Mouse (Mus musculus): ENCODE results near the gene Sectm1b. TPM values are rescaled to one million over a fixed set of nuclear protein-coding genes. Genes with fewer than 3 reads are reported as not detected.

The Sectm1b gene
- polyA plus RNA-seq, 1 experiment from 2014 or later: 0.14 TPM

GRCm38 (mm10) chr11:121015472-121015871, 47.9 kb downstream of the Sectm1b start:
- Histone ChIP-seq H3K27me3 (replicated peaks) (peaks cover 25% of the 10 kb centered on the region; the same call in 1 of the 2 replicates), H3K4me3 (no peak overlapping the region), H3K9ac (no peak overlapping the region), H3K4me1 (0 out of 2 replicates have a peak, but pooled peaks cover 2% of the 10 kb centered on the region), H3K27ac (no peak overlapping the region), H3K4me2 (no peak overlapping the region), H3K9me3 (replicated peaks) (no peaks in the 10 kb centered on the region), H3K36me3 (no peaks in the 10 kb centered on the region)
- ATAC-seq: no peak
- 47% methylated on average over 6 of the region's 6 CpGs for WGBS (ENCODE audit: insufficient replicate concordance)

GRCm38 (mm10) chr11:121014896-121015300, 48.5 kb downstream of the Sectm1b start:
- WGBS (ENCODE audit: insufficient replicate concordance): 50% methylated on average over 19 of the region's 19 CpGs
- H3K27me3 ChIP-seq (replicated peaks): peaks cover 25% of the 10 kb centered on the region; the same call in 1 of the 2 replicates
- no peak for ATAC-seq

GRCm38 (mm10) chr11:121013656-121014055, 49.7 kb downstream of the Sectm1b start:
- H3K4me2 ChIP-seq: no peak overlapping the region
- ATAC-seq: no peak
- WGBS (ENCODE audit: insufficient replicate concordance): 69% methylated on average over 7 of the region's 7 CpGs
- peaks cover 23% of the 10 kb centered on the region; the same call in 1 of the 2 replicates for H3K27me3 ChIP-seq (replicated peaks)
- no peaks in the 10 kb centered on the region for H3K9me3 ChIP-seq (replicated peaks)
- H3K9ac ChIP-seq: no peak overlapping the region
- no peak overlapping the region for H3K27ac ChIP-seq
- H3K4me3 ChIP-seq: no peak overlapping the region
- H3K36me3 ChIP-seq: no peaks in the 10 kb centered on the region
- peaks cover 9% of the 10 kb centered on the region; the same call in 1 of the 2 replicates for H3K4me1 ChIP-seq

More at GRCm38 (mm10) chr11:121014896-121015300, 48.5 kb downstream of the Sectm1b start:
- Histone ChIP-seq H3K4me1 (peaks cover 8% of the 10 kb centered on the region; the same call in 1 of the 2 replicates), H3K4me3 (no peak overlapping the region), H3K9me3 (replicated peaks) (no peaks in the 10 kb centered on the region), H3K36me3 (no peaks in the 10 kb centered on the region), H3K27ac (no peak overlapping the region), H3K9ac (no peak overlapping the region), H3K4me2 (peak overlapping the region; percentile 14; the same call in 1 of the 2 replicates)

GRCm38 (mm10) chr11:121010044-121010755, 53.2 kb downstream of the Sectm1b start:
- no peak overlapping the region for H3K4me2 ChIP-seq
- no peak overlapping the region for H3K27ac ChIP-seq
- WGBS (ENCODE audit: insufficient replicate concordance): 85% methylated on average over 3 of the region's 3 CpGs

GRCm38 (mm10) chr11:121006184-121006583, 57.2 kb downstream of the Sectm1b start:
- Histone ChIP-seq H3K27me3 (replicated peaks) (no peaks in the 10 kb centered on the region), H3K27ac (no peak overlapping the region), H3K4me3 (no peak overlapping the region), H3K36me3 (no peaks in the 10 kb centered on the region), H3K4me1 (peaks cover 14% of the 10 kb centered on the region), H3K9ac (no peak overlapping the region), H3K9me3 (replicated peaks) (no peaks in the 10 kb centered on the region), H3K4me2 (no peak overlapping the region)
- WGBS (ENCODE audit: insufficient replicate concordance): 39% methylated on average over 6 of the region's 6 CpGs
- ATAC-seq: no peak

More at GRCm38 (mm10) chr11:121010044-121010755, 53.2 kb downstream of the Sectm1b start:
- 0 out of 2 replicates have a peak, but pooled peaks have one; percentile 13 for ATAC-seq
- H3K9me3 ChIP-seq (replicated peaks): no peaks in the 10 kb centered on the region
- no peaks in the 10 kb centered on the region for H3K36me3 ChIP-seq
- no peak overlapping the region for H3K4me3 ChIP-seq
- no peak overlapping the region for H3K9ac ChIP-seq
- H3K27me3 ChIP-seq (replicated peaks): peaks cover 14% of the 10 kb centered on the region; the same call in 1 of the 2 replicates
- peaks cover 14% of the 10 kb centered on the region for H3K4me1 ChIP-seq

- no peak for ATAC-seq
- Histone ChIP-seq H3K4me2 (no peak overlapping the region), H3K4me1 (peaks cover 5% of the 10 kb centered on the region), H3K27me3 (replicated peaks) (no peaks in the 10 kb centered on the region), H3K36me3 (no peaks in the 10 kb centered on the region), H3K4me3 (no peak overlapping the region), H3K9ac (no peak overlapping the region), H3K27ac (no peak overlapping the region), H3K9me3 (replicated peaks) (no peaks in the 10 kb centered on the region)
- 64% methylated on average over 5 of the region's 5 CpGs for WGBS (ENCODE audit: insufficient replicate concordance)
These were observed 59.1 kb downstream of the Sectm1b start for GRCm38 (mm10) chr11:121004281-121004680.

Other genes starting within 250 kb of the Sectm1b start
- 35.9 and 40.3 TPM in 2 replicates for gene Fasn, start 239.0 kb downstream of the Sectm1b start, polyA plus RNA-seq (2016; fragmentation: Nextera tagmentation; extraction: Ambion mirVana)
- gene Ccdc57, start 130.7 kb downstream of the Sectm1b start, polyA plus RNA-seq (2016; fragmentation: Nextera tagmentation; extraction: Ambion mirVana): 2.9 and 3.2 TPM in 2 replicates
- gene Slc16a3, start 115.1 kb downstream of the Sectm1b start, polyA plus RNA-seq (2016; fragmentation: Nextera tagmentation; extraction: Ambion mirVana): 166 and 170 TPM in 2 replicates
- gene Csnk1d, start 72.2 kb downstream of the Sectm1b start, polyA plus RNA-seq (2016; fragmentation: Nextera tagmentation; extraction: Ambion mirVana): 58.4 and 61.1 TPM in 2 replicates
- 0.33 and 0.54 TPM in 2 replicates for gene Cd7, start 24.2 kb downstream of the Sectm1b start, polyA plus RNA-seq (2016; fragmentation: Nextera tagmentation; extraction: Ambion mirVana)
- 0.37 and 0.43 TPM in 2 replicates for gene Sectm1a, start 17.7 kb upstream of the Sectm1b start, polyA plus RNA-seq (2016; fragmentation: Nextera tagmentation; extraction: Ambion mirVana)
- 0.17 and 0.20 TPM in 2 replicates for gene Tex19.2, start 55.1 kb upstream of the Sectm1b start, polyA plus RNA-seq (2016; fragmentation: Nextera tagmentation; extraction: Ambion mirVana)
- 0.31 and 0.44 TPM in 2 replicates for gene Tex19.1, start 82.6 kb upstream of the Sectm1b start, polyA plus RNA-seq (2016; fragmentation: Nextera tagmentation; extraction: Ambion mirVana)
- not detected in 2 replicates for gene Uts2r, start 96.7 kb upstream of the Sectm1b start, polyA plus RNA-seq (2016; fragmentation: Nextera tagmentation; extraction: Ambion mirVana)
- gene Hexdc, start 140.9 kb upstream of the Sectm1b start, polyA plus RNA-seq (2016; fragmentation: Nextera tagmentation; extraction: Ambion mirVana): 3.5 and 3.7 TPM in 2 replicates
- gene Ogfod3, start 141.1 kb upstream of the Sectm1b start, polyA plus RNA-seq (2016; fragmentation: Nextera tagmentation; extraction: Ambion mirVana): 16.7 and 17.0 TPM in 2 replicates
- gene Cybc1, start 165.8 kb upstream of the Sectm1b start, polyA plus RNA-seq (2016; fragmentation: Nextera tagmentation; extraction: Ambion mirVana): 22.4 and 25.2 TPM in 2 replicates
- gene Narf, start 173.7 kb upstream of the Sectm1b start, polyA plus RNA-seq (2016; fragmentation: Nextera tagmentation; extraction: Ambion mirVana): 120 and 121 TPM in 2 replicates
- 6.2 and 6.5 TPM in 2 replicates for gene Foxk2, start 196.4 kb upstream of the Sectm1b start, polyA plus RNA-seq (2016; fragmentation: Nextera tagmentation; extraction: Ambion mirVana)